Mouse (Mus musculus): Measurements from ENCODE around the gene Anks1b.

Gene Anks1b

DNA sequence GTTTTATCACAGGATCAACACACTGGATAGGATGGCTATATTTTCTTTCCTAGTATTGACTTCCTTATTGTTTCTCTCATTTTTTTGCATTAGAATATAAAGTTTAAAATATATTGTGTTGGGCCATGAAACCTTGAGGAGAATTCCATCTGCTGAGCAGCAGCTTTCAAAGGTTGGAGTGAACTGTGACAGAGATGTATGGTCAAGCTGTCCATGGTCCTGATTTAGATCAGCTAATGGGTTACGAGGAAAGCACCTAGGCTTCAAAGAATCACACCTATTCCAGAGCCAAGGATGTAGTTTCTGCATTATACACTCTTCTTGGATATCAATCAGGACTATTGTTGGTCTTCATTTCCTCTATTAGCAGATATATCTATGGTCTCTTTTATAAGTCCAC lies 503.3 kb downstream of the Anks1b start:
- DNase-seq (ENCODE audit: low spot score) = no peak

DNA sequence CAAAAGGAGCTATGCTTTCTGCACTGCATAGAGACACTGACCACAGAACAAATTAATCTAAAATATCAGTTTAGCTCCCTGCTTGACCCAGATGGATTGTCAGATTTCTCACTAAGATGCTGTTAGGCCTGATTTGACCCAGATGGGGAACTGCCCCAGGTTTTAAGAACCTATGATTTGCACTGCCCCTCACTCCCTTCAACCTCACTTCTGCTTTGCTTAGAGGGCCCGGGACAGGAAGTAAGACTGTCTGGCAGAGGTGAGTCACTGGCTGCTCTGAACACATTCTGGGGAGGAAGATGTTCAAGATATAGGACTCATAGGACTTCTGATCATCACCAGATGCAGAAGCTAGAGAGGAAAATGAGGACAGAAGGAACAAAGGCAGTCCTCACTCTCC lies 506.8 kb downstream of the Anks1b start:
- no peak for DNase-seq (ENCODE audit: low spot score)

DNA sequence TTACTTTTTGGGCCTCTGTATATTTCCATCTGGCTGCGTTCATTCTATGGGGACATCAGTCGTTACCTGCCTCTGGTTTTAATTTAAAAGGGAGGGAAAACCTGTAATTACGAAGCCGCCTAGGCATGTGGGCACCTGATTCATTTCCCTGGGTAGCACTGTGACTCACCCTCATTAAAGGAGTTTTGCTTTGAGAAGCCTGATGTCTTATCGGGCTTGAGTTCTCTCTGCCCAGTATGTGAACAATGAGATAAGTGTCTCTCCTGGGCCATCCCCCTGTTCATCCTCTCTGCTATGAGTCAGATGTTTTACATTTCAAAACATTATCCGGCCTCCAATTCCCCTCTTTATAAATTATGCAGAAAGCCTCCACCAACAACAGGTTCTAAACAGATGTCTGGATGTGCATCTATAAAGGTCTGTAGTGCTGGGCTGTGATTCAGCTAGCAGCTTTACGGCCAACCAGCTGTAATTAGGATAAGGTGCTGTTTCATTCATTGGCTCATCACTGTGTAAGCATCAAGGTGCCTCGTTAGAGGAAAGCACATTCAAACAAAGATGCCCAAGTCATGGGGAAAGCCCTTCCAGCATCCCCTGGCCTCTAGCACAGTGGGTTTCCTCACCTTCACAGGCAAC lies 507.5 kb downstream of the Anks1b start:
- no peak for DNase-seq (ENCODE audit: low spot score)

DNA sequence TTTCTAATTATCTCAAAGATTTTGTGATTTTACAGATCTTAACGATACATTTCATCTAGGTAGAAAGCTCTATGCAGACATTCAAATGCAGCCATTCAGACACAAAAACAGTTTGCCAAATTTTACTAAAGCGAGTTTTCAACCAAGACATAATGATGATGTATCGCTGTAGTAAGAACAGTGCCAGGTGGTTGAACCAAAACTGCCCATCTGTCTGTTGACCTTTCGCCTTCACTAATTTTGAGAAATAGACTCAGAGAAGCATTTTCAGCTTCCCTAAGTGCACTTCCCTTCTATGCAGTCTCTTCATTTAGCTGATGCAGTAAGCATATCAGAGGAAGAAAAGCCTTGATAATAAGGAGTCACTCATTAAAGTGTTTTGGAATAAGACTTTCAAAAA lies 527.1 kb downstream of the Anks1b start:
- DNase-seq (ENCODE audit: low spot score) = no peak

DNA sequence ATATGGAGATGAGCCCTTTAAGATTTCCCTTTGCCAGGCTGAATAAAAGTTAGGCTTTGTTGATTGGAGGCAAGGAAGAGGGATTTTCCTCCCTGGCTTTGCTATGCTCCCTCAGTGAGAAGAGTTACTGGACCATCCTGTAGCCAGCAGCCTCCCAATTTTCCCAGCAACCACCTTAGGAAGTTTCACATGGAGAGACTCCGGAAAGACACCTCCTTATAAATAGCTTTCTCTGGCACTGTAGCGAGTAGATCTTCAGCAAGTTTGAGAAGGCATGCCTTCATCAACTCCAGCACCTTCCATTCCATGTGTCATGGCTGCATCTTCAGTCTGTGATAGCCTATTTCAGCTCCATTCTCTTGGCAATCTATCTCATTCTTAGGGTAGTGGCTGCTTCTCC lies 535.2 kb downstream of the Anks1b start:
- DNase-seq (ENCODE audit: low spot score) = no peak

DNA sequence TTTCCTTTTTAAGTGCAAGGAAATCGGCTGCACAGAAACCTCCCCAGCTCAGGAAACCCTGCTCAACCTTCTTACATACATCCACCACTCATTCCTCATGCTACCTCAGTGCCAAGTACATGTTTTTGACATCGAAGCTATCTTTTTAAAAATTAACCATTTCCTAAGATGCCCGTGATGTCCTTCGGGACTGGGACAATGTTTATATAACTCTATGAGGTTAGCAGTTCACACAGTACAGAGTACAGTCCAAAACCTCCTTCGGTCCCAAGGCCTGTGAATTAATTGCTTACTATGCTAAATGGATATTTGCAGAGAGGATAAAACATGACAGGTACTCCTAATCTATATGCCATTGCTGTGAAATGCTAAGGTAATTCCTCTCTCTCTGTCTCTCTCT lies 558.2 kb downstream of the Anks1b start:
- no peak for DNase-seq (ENCODE audit: low spot score)

DNA sequence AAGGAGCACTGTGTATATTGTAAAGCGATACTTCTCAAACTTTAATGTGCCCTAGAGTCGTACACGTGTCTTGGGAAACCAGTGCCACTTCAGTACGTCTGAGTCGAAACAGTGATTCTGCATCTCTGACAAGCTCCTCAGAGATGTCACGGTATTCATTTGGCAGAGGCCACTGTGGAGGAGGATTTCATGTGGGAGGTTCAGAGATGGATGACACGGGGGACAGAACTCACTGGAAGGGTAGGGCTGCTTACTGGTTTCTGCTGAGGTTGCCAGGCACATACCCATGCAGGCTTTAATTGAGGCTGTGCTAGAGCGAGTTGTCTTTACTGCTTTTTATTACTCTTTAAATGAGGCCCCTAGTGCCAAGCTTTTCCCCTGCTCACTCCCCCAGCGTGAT lies 558.7 kb downstream of the Anks1b start:
- DNase-seq (ENCODE audit: low spot score) = no peak

DNA sequence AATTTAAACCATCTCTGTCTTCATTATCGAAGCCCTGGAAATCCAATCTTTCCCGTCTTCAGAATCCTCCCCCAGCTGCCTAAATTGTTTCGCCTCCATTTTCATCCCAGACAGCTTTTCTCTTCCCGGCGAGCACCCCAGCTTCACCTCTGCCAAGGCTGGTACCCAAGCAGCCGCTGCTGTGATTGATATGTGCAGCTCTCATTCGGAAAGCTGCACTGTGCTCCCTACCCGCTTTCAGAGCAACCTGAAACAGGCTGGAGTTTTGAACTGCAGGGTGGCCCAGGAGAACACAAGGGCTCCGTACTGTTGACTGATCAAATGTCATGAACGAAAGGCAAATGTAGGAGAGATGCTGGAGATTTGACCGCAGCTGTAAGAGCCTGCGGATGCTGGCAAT lies 559.2 kb downstream of the Anks1b start:
- no peak for DNase-seq (ENCODE audit: low spot score)

DNA sequence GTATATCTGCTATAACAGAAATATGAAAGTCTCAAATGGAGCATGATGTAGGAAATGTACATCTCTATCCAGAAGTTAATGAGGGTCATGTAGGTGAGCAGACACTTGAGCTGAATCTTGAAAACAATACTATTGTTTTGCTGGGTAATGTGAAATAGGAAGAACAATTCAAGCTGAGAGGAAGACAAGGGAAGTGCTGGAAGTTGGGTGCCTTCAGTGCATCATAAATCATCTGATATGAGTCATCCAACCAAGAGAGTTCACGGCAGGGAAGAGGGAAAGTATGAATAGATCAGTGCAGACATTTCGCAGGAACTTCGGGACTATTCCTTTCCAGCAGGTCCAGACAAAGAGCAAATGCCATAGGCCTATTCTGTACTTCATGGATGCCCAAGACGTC lies 567.7 kb downstream of the Anks1b start:
- DNase-seq (ENCODE audit: low spot score) = no peak

DNA sequence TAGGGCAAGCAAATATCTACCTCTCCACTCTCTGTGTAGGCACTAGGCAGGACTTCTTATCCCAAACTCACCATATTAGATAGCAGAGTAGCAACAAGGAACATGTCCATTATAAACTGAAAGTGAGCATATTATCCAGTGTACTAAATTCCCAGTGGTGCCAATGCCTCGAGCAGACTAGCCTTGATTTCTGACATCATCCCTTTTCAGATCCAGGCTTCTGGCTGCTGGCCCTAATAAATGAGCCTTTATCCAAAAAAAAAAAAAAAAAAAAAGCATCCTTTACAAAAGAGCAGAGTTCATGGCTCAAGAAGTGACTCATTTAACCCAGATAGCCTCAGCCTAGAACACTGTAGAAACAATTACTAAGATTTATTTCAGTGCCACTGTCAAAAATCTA lies 568.3 kb downstream of the Anks1b start:
- DNase-seq (ENCODE audit: low spot score) = no peak

DNA sequence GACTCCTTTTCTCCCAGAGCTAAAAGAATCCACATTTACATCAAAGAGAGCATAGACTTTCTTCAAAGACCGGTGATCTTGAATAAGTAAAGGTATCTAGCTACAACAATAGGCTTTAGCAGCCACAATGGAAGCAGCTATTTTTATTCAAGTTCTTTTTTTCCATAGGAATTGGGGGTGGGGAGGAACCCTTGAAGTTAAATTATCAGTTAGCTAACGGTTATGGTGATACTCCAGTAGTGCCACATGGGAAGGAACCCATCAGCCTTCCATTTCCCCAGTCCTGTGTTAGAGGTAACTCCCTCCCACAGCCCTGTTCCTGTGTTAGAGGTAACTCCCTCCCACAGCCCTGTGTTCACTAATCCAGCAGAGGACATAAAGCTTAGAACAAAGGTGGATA lies 591.6 kb downstream of the Anks1b start:
- no peak for DNase-seq (ENCODE audit: low spot score)

DNA sequence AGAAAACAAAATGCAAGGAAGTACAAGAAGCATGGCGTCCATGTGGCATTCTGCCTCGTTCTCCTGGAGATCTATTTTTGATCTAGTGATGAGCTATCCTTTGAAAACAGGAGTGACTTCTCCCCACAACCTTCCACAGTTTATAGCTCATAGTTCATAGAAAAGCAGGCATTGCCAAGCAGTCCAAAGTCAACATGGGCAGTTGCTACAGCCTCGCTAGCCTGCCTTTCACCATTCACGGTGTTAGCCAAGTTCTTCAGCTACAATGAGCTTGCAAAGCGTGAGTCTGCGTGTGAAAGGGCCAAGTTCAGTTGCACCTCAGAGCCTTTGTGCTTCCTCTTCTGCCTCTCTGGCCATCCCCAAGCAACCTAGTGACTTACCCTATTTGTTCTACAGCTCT lies 592.1 kb downstream of the Anks1b start:
- no peak for DNase-seq (ENCODE audit: low spot score)

DNA sequence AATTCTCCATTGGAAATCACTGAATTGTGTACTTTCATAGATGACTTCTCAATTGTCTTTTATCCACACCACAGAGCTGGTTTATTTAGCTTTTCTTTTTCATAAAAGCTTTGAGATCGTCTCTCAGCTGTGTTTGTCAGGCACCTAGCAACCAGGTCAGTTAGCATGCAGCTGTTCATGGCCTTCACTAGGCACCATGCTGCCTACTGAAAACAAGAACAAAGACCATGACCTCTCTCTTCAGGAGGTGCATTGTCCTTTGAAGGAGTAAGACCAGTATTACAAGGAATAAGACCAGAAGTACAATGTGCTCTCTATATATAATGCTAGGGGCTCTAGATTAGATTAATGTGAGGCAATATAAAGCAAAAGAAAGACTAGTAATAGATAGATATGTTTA lies 594.2 kb downstream of the Anks1b start:
- DNase-seq (ENCODE audit: low spot score) = no peak

DNA sequence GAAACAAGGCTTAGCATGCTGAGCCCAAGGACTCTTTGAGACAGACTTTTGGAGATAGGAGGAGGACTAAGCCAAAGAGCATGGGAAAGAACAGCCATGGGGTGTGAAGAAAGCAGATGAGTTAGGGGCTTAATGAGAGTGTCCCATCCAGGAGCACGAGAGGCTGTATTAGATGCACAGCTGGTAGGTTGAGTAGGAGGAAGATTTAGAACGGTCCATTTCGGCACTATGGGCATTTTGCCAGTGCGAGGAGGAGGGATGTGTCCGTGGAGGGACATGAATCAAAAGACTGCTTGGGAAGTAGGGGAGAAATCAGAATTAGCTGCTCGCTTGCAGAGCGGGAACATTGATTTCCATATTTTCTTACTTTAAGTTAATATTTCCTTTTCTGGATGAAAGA lies 620.1 kb downstream of the Anks1b start:
- DNase-seq (ENCODE audit: low spot score) = no peak

DNA sequence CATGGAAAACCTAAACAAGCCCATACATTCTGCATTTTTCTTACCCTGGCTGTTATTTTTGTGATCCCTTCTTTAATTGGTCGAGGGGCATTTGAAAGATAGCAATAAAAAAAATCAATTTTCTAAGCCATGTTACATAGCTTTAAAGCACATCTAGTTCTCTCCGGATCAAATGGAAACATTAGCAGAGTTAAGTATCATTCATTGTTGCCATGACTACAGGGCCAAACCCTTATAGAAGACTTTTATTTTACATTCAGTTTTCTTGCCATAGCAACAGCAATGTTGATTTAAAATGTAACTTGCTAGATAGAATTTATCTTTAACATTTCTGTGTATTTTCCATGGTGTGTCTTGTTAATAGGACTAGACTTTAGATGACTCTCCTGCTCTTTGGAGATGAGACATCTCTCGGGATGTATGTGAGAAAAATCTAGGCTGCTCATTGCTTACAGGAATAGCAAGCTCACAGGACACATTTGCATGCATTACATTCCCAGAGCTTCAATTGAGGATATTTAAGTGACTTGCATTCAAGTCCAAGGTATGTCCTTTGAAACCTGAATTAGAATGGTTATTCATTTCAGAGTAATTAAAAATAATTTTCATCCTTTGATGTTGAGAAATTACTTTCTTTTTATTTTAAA lies 620.8 kb downstream of the Anks1b start:
- no peak for DNase-seq (ENCODE audit: low spot score)

DNA sequence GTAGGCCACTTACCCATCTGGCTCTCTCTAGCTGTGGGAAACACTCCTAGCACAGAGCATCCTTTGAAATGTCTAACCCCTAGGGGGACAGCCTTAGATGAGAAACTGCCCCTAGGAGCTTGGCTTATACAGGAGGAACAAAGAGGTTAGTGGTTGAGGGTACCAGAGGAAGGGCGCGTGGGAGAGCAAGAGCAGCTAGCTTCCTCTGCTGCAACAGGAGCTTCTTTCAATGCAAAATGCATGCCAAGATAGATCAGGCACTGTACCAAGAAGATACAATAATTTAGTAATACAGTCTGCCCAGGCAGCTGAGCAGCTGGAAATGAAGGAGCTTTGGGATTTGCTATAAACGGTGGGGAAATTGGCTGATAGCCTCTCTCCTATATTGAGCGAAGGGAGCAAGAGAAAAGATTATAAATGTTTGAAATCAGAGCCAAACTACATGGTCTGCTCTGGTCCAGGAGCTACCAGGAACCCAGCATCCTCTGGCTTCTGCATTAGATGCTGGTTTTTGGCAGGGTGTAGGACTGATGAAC lies 621.7 kb downstream of the Anks1b start:
- no peak for DNase-seq (ENCODE audit: low spot score)

DNA sequence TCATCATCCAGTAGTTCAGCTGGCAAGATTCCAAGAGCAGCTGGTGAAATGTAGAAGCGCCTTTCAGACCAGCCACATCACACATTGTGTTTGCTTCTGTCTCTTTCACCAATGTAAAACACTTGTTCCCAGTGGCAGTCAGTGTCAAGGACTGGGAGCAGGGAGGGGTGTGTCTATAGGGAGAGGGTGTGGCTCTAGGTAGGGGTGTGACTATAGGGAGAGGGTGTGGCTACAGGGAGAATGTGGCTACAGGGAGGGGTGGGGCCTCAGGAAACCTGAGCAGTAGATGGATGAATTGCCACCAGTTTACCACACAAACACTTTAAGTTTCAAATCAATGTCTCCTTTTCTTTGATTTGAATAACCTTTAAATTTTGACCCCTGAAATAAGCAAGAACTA lies 634.3 kb downstream of the Anks1b start:
- no peak for DNase-seq (ENCODE audit: low spot score)

DNA sequence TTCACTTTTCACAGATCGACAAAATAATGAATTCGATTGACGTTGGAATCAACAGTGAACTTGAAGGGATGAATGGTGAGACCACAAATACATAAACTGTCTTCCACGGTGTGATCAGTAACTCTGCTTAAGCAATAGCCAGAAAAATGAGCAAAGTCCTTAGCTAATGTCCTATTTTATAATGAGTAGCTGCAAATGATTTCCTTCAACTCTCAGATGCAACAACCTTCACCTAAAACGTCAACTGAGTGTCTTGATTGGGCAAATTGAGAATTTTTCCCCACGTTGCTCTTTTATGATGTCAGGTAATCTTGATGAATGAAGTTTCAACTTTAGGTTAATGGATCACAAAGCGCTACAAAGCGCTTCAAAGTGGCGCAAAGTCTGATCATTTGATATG lies 639.5 kb downstream of the Anks1b start:
- no peak for DNase-seq (ENCODE audit: low spot score)

DNA sequence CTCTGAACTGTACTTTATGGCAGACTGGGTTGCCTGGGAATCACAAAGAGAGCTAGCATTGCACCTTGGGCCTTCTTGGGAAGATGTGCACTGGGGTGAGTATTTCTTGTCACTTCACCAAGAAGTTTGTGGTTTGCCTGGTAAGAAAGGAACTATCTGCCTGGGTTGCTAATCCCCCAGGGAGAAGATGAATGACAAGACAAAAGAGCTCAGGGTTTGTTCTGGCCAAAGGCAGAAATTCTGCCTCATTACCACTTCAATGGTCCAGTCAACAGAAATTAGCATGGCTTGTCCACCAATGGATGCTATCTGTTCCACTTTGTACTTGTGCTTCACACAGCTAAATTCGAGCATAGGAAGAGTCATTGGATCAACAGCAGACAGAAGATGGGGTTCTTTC lies 658.5 kb downstream of the Anks1b start:
- DNase-seq (ENCODE audit: low spot score) = no peak

DNA sequence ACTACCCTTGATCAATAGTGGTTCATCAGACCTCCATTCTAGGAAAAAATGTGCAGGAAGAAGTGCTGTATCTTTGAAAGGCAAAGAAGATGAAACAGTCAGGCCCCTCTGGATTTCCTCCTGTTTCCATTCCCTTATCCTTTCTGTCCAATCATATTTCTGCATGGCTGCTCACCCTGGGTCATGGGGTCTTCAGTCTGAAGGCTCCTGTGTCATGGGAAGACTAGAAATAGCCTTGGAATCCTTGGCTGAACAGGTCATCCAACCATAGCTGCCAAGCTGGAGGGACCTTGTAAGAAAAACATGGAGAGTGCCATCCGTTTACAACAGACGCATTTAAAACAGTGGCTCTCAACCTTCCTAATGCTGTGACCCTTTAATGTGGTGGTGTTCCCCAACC lies 662.1 kb downstream of the Anks1b start:
- no peak for DNase-seq (ENCODE audit: low spot score)

DNA sequence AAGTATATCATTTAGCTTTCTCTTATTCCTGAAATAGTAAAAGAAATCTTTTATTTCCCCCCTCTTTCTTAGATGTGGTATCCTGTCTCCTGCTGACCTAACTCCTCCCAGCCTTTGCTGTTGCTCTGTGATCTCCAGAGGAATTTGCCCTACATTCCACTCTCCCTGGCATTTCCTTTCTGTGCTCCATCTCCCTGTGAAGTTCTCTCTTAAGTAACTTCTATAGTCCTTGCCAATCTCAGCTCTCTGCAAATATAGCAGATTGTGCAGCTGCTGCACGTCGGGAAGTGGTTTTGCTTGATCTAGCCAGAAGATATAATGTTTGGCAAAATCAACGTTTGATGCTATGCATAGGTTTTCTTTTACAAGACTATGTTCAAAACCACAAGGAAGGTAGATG lies 673.3 kb downstream of the Anks1b start:
- no peak for DNase-seq (ENCODE audit: low spot score)

DNA sequence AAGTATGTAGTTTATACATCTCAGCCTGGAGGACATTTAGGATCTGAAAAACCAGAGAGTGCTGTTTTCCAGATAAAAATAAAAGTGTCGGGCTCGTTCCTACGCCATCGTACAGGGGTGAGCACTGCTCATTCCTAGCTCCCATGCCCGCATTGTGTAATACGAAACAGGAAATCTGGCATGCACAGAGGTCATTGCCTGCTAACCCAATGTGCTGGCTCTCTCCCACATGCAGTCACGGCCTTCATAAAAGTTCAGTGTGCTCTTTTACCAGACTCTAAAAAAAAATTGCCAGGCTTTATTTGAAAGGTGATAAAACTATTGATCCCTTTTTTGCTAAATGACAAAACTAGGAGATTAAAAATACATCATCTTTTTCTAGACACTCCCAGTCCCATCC lies 689.6 kb downstream of the Anks1b start:
- DNase-seq (ENCODE audit: low spot score) = no peak

DNA sequence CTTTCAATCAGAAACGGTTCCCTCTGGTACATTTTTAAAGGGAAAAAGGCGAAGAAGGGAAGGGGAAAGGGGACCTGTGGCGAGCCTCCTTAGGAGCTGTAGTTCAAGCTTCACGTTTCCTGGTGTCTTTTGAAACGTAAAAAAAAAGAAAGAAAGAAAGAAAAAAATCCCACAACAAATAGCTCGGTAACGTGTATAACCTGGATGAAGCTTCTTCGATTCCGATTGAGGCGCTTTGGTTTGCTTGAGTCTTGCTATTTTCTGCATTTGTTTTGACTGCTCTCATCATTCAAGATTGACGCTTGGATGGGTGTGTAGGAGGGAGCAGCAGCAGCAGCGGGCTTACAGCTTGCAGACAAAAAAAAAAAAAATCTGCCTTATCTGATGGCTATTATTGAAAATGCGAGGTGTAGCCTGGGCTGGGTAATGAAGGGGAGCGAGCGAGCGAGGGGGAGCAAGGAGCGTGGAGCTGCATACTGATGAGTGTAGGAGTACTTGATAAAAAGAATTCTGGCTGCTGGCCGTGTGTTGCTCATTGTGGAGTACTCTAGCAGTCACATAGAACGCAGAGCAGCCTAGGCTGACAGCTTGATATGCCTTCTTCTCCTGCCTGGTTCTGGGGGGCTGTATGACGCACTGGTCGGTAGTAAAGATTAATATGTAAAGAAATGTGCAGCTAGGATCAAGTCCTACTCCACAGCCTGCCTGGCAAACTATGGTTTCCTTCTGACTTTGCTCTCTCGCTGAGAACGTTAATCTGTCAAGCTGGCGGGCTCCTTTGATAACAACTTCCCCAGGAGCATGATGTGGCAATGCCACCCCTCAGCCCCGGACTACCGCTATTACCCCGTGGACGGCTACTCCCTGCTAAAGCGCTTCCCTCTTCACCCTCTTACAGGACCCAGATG lies 703.1 kb downstream of the Anks1b start:
- DNase-seq (ENCODE audit: low spot score) = no peak
